Mouse (Mus musculus): ENCODE results near the gene Adamts20.
"Not testable (repeated sequence)": the region's sequence is repeated elsewhere in the genome, so short reads cannot be mapped to it uniquely, and the experiment has no call there.

Gene Adamts20

GRCm38 (mm10) chr15:94465318-94465717 is at the start of gene Adamts20:
Adamts20 (minus strand) TSS chr15:94465418.
- DNase-seq (ENCODE audit: low spot score), result no peak

DNA sequence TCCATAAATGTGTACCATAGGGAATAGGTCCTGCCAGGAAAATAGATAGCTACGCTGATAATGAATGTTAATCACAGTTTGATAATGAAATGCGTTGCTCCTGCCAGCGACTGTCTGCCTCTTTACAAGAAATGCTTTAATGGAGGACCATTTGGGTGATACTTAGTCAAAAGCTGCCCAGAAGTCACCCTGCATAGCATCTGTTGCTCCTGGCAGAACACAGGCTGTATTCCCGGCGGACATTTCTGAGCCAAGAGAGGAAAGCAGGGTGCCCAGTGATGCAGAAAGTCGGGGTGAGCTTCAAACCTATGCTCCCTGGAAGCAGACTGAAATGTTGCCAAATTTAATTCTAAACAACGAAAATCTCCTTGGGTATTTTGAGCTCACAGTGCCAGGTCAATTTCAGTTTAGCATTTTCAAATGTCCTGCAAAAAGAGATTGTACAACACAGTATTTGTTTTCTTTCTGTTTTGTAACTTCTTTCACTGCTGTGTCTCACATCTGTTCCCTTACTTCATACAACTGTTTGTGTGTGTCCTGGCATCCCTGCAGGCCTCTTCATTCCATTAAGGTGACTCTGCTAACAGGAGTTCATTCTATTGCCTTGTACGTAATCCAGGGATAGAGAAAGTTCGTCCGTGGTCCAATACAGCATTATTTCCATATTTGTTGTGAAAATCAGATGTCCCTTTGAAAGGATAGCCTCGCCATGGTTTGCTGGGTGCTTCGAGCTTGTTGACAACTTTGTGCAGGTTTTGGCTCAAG is 38.4 kb upstream of the Adamts20 start:
- DNase-seq (ENCODE audit: low spot score), result no peak

DNA sequence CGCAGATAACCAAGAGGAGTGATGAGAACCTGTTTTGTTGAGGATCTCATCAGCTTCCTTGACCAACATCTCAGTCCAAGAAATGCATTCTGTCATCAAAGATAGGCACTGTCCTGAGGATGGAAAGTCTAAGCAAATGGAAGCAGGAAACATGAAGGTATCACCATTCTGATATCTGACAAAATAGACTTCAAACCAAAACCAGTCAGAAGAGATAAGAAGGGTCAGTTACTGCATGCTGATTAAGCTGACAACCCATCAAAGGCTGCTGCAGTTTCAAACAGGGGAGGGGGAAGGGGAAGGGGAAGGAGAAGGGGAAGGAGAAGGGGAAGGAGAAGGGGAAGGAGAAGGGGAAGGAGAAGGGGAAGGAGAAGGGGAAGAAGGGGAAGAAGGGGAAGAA is 34.0 kb upstream of the Adamts20 start:
- no peak for DNase-seq (ENCODE audit: low spot score)

GRCm38 (mm10) chr15:94495936-94496335 is 30.7 kb upstream of the Adamts20 start:
- DNase-seq (ENCODE audit: low spot score), result no peak

DNA sequence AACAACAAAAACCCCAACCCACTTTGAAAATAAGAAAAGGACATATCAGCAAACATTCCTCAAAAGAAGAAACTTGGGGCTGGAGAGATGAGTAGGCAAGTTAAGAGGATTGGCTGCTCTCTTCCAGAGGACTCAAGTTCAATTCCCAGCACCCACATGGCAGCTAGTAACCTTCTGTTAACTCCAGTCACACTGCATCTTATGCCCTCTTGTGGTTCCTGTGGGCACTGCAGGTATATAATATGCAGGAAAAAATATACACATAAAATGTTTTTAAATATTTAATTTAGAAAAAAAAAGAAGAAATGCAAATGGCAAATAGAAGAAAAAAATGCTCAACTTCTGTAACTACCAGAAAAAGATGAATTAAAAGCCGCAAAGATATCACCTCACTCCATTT is 29.2 kb upstream of the Adamts20 start:
- DNase-seq (ENCODE audit: low spot score), result no peak

DNA sequence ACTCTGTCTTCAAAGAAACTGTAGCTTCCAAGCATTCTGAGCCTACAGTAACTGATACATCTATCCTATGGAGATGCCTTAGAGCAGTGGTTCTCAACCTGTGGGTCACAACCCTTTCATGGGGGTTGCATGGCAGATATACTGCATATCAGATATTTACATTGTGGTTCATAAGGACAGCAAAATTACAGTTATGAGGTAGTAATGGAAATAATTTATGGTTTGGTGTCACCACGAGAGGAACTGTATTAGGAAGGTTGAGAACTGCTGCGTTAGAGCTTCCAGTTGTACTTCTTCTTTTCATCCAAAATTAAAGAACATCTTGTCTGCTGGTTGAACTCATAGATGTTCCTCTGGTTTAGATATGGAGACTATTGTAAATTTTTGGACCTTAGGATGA is 24.2 kb upstream of the Adamts20 start:
- no peak for DNase-seq (ENCODE audit: low spot score)

DNA sequence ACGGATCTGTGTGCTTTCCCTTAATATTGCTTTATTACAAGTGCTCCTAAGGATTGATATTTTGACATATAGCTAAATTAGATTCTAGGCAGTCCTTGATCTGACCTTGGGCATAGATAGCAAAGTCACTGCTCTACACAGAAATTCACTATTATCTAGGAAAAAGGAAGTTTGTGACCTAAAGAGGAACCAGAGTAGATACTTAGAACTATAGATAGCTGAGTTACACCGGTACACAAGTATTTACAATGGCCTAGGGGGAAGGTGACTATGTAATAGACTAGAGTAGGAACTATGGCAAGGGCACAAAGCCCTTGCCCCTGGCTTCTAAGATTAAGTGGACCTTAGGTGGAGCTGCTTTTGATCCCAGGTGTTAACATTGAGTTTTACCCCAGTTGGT is 22.8 kb upstream of the Adamts20 start:
- not testable (repeated sequence) for DNase-seq (ENCODE audit: low spot score)

DNA sequence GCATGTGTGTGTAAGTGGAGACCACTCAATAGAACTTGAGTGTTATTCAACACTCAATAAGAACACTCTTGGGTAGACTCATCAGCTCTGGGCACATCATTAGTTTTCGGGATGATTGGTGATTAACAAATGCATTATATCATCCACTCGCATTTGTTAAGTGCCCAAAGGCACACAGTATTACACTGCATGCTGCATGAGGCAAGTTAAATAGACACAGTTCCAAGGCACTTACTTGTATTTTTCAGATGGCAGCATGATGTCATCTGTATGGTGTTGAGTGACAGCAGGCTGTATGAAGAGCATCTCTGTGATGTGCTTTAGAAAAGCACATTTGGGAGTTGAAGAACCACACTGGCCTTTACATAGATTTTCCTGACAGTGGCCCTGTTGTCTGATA is 17.3 kb upstream of the Adamts20 start:
- no peak for DNase-seq (ENCODE audit: low spot score)

DNA sequence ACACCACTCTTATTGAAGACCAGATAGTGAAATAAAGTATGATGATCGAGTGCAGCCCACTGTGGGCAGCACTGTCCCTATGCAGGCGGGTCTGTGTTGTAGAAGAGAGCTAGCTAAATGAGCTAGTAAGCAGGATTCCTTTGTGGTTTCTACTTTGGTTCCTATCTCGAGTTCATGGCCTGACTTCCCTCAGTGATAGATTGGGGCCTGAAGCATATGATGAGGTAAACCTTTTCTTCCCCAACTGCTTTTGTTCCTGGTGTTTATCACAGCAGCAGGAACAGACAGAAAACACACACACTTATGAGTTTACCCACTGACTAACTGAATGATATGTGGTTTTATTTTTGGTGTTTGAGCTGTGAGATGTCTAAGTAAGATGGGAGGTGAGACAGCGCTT is 15.6 kb upstream of the Adamts20 start:
- no peak for DNase-seq (ENCODE audit: low spot score)

- no peak for DNase-seq (ENCODE audit: low spot score)
These were observed 15.0 kb upstream of the Adamts20 start for GRCm38 (mm10) chr15:94480248-94480647.

GRCm38 (mm10) chr15:94479513-94480136 is 14.4 kb upstream of the Adamts20 start:
- no peak for DNase-seq (ENCODE audit: low spot score)

DNA sequence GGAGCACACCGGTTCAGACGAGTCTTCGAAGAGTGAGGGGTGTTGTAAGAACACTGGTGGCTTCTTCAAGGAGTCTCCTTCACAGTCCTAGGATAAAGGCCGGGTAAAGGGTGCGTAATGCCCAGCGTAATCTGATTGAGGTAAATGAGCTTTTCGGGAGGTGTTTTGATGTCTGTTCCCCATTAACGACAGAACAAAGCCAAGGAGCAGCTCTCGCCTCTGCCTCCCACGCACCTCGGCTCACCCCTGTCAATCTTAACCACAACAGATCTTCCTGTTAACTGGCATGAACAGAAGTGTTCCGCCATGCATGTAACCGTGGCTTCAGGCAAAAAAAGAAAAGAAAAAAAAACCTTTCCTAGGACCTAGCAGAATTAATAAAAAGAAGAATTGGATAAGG is 13.5 kb upstream of the Adamts20 start:
- DNase-seq (ENCODE audit: low spot score), result no peak

- no peak for DNase-seq (ENCODE audit: low spot score)
These were observed 12.1 kb upstream of the Adamts20 start for GRCm38 (mm10) chr15:94477287-94477686.

DNA sequence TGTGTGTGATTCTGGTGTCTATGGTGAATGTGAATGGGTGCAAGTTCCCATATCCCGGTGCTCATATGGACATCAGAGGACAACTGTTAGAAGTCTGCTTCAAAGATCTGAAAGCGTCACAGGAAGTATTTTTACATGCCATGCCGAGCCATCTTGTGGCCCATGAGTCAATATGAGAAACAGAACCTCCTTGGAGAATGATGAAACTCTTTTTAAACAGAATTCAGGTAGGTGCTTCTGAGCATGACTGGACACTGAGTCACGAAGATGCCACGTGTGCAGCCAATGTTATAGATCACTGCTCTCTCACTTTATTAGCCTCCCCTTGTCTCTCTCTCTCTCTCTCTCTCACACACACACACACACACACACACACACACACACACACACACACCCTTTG is 10.8 kb upstream of the Adamts20 start:
- DNase-seq (ENCODE audit: low spot score), result no peak

DNA sequence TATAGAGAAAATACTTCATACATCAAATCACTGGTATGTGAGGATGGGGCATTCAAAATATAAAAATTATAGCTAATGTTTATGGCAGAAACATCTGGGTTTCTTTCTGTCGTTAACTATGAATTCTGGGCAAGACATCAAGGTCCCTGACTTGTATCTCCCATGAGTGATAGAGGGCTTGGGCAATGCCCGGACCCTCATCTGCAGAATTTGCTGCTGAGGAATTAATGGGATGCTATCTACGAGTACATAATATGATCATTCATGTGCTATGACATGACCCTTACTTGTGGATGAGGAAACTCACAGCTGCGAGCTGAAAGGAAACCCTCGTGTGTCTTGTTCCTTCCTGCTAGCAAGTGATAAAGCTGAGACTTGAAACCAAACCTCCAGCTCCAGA is 5.1 kb upstream of the Adamts20 start:
- no peak for DNase-seq (ENCODE audit: low spot score)

DNA sequence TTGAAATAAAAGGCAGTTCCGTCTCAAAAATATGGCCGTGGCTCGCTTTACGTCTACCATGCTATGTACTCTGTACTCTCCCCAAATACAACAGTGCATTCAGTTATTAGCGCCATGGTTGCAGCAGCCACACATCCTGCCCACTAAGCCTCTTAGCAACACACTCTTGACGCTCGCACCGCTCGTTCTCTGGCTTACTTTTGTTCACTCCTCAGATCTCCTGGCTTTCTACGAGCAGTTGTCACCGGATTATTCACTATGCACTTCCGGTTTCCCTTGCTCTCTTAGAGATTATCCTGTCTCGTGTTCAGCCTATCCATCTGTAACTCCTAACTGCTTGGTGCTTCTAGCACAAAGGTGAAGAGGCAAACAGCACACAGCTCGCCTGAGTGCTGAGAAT is 337 bp downstream of the Adamts20 start:
- DNase-seq (ENCODE audit: low spot score), result no peak

DNA sequence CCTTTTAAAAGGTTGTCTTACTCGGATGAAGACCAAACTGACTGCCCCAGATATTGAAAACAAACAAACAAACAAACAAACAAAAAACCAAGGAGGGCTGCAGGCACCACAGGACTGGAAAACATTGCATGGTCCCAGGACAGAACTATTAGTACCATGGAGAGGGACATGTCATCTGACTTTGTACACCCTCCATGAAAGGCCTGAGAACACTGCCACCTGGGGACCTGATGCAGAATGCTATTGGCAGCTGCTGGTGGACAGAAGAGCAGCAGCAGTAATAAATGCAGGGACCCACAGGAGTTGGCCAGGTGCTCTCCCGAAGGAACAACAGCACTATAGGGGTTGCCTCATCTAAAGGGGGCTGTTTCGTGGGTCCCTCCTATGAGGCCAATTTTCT is 2.0 kb downstream of the Adamts20 start:
- no peak for DNase-seq (ENCODE audit: low spot score)

GRCm38 (mm10) chr15:94462206-94462605 is 3.0 kb downstream of the Adamts20 start:
- no peak for DNase-seq (ENCODE audit: low spot score)

GRCm38 (mm10) chr15:94461166-94461565 is 4.1 kb downstream of the Adamts20 start:
- DNase-seq (ENCODE audit: low spot score), result no peak

GRCm38 (mm10) chr15:94457636-94458390 is 7.4 kb downstream of the Adamts20 start:
- DNase-seq (ENCODE audit: low spot score), result no peak

- DNase-seq (ENCODE audit: low spot score), result no peak
These were observed 12.4 kb downstream of the Adamts20 start for GRCm38 (mm10) chr15:94452848-94453247.

- DNase-seq (ENCODE audit: low spot score), result no peak
These were observed 13.6 kb downstream of the Adamts20 start for GRCm38 (mm10) chr15:94451600-94451999.

Data from lung, postnatal 25 days (tissue).